Mouse (Mus musculus): ENCODE measurements around the gene Vmo1.

The Vmo1 gene

GRCm38 (mm10) chr11:70472716-70473115 lies 41.7 kb downstream of the Vmo1 start:
- no peak for DNase-seq (ENCODE audit: low read depth, low spot score)

DNA sequence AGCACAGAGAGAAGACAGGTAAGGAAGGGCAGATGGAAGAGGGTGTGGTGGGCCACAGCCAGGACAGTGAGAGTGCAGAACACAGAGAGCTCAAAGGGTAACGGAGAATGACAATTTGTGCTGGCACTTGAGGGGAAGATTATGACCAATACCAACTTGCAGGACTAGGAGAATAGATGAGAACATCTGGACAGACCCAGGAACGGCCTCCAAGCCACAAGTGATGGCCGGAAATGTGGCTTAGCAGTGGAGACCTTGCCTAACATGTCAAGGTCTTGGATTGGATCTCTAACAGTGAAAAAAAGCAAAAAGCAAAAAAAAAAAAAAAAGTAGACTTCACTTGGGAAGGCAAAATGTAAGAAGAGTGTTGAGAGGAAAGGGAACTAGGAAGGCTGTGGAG lies 44.7 kb downstream of the Vmo1 start:
- no peak for DNase-seq (ENCODE audit: low read depth, low spot score)

DNA sequence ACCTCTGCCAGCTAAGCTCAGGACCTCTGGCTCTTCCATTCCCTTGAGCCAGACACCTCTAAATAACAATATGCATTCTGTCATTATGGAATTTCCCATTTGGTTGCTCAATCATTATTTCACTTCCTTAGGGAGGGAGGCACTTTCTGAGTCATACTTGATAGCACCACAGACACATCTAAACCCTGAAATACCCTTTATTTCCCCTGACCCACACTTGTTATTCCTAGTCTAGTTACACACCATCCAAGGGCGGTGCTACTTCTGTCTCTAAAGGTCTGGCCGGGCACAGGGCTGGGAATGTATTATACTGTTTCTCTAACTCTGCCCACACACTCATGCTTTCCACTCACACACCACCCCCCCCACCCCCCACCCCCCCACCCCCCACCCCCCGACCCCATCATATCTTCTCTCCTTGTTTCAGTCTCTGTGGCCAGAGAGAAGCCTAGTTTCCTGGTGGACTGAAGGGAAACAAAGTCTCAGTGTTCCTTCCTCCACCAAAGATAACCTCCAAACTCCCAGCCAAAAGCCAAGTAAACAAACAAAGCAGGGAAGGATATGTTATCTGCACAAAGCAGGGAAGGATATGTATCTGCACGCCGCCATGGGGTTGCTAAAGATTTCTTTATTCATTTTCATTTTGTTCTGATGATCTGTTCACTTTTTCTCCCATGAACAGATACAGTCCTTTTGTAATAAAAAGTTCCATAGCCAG lies 46.4 kb downstream of the Vmo1 start:
- DNase-seq (ENCODE audit: low read depth, low spot score), result no peak

- no peak for DNase-seq (ENCODE audit: low read depth, low spot score)
These were observed 48.6 kb downstream of the Vmo1 start for GRCm38 (mm10) chr11:70465824-70466223.

GRCm38 (mm10) chr11:70465211-70465610 lies 49.2 kb downstream of the Vmo1 start:
- DNase-seq (ENCODE audit: low read depth, low spot score), result no peak

GRCm38 (mm10) chr11:70463970-70464369 lies 50.4 kb downstream of the Vmo1 start:
- no peak for DNase-seq (ENCODE audit: low read depth, low spot score)

Data from brain, embryonic 18.5 days (tissue).